Mouse (Mus musculus): ENCODE measurements around the gene Aldh9a1. TPM values are rescaled to one million over a fixed set of nuclear protein-coding genes. Genes with fewer than 3 reads are reported as not detected.
"Not testable (repeated sequence)": the region's sequence is repeated elsewhere in the genome, so short reads cannot be mapped to it uniquely, and the experiment has no call there.

The Aldh9a1 gene
- total RNA-seq (2021): 10 to 100 TPM; 70.5 to 94.4 TPM
- long read RNA-seq, experiment 1, transcript Aldh9a1-201 (11 exons, 2,835 nt): major isoform, 104 of 107 reads
- long read RNA-seq, experiment 1, partial matches to known transcripts: 1 of 107 reads
- long read RNA-seq, experiment 1, other reads (novel, unspliced or antisense): 2 of 107 reads
- long read RNA-seq, experiment 2, transcript Aldh9a1-201 (11 exons, 2,835 nt): major isoform, 291 of 309 reads
- long read RNA-seq, experiment 2, partial matches to known transcripts: 10 of 309 reads
- long read RNA-seq, experiment 2, other reads (novel, unspliced or antisense): 8 of 309 reads

- peak; percentile 88 to 89 for DNase-seq (ENCODE audit: low spot score in 2 of 2)
Observed at GRCm38 (mm10) chr1:167349815-167350596, at the start of gene Aldh9a1. Gene Aldh9a1 (plus strand): TSS chr1:167349991.

- no peak for DNase-seq (ENCODE audit: low spot score in 2 of 2)
Observed at GRCm38 (mm10) chr1:167300122-167300521, 49.7 kb upstream of the Aldh9a1 start.

- no peak for DNase-seq (ENCODE audit: low spot score in 2 of 2)
Observed at GRCm38 (mm10) chr1:167305501-167306137, 44.2 kb upstream of the Aldh9a1 start.

- peak; percentile 59 to 71 for DNase-seq (ENCODE audit: low spot score in 2 of 2)
Observed at GRCm38 (mm10) chr1:167306451-167307240, 43.1 kb upstream of the Aldh9a1 start.

GRCm38 (mm10) chr1:167307674-167308073 is 42.1 kb upstream of the Aldh9a1 start:
- no peak for DNase-seq (ENCODE audit: low spot score in 2 of 2)

GRCm38 (mm10) chr1:167308261-167309054 is 41.3 kb upstream of the Aldh9a1 start, which contains the start of gene Tmco1:
Gene Tmco1 (plus strand): TSS chr1:167308378.
- DNase-seq (ENCODE audit: low spot score in 2 of 2): peak; percentile 96 to 97

- no peak for DNase-seq (ENCODE audit: low spot score in 2 of 2)
Observed at GRCm38 (mm10) chr1:167312367-167312766, 37.4 kb upstream of the Aldh9a1 start.

- no peak for DNase-seq (ENCODE audit: low spot score in 2 of 2)
Observed at GRCm38 (mm10) chr1:167313220-167313619, 36.6 kb upstream of the Aldh9a1 start.

GRCm38 (mm10) chr1:167321691-167322090 is 28.1 kb upstream of the Aldh9a1 start:
- DNase-seq (ENCODE audit: low spot score in 2 of 2): no peak

- DNase-seq (ENCODE audit: low spot score in 2 of 2): no peak
Observed at GRCm38 (mm10) chr1:167328776-167329175, 21.0 kb upstream of the Aldh9a1 start.

- DNase-seq (ENCODE audit: low spot score in 2 of 2): no peak
Observed at GRCm38 (mm10) chr1:167331106-167331505, 18.7 kb upstream of the Aldh9a1 start.

- DNase-seq (ENCODE audit: low spot score in 2 of 2): no peak
Observed at GRCm38 (mm10) chr1:167336398-167336797, 13.4 kb upstream of the Aldh9a1 start.

- peak; percentile 84 to 87 for DNase-seq (ENCODE audit: low spot score in 2 of 2)
Observed at GRCm38 (mm10) chr1:167337463-167338095, 12.2 kb upstream of the Aldh9a1 start.

- DNase-seq (ENCODE audit: low spot score in 2 of 2): no peak
Observed at GRCm38 (mm10) chr1:167339177-167339781, 10.5 kb upstream of the Aldh9a1 start.

GRCm38 (mm10) chr1:167340111-167340787 is 9.5 kb upstream of the Aldh9a1 start:
- no peak for DNase-seq (ENCODE audit: low spot score in 2 of 2)

- DNase-seq (ENCODE audit: low spot score in 2 of 2): no peak
Observed at GRCm38 (mm10) chr1:167340910-167341528, 8.8 kb upstream of the Aldh9a1 start.

- no peak for DNase-seq (ENCODE audit: low spot score in 2 of 2)
Observed at GRCm38 (mm10) chr1:167342831-167343230, 7.0 kb upstream of the Aldh9a1 start.

- not testable (repeated sequence) for DNase-seq (ENCODE audit: low spot score in 2 of 2)
Observed at GRCm38 (mm10) chr1:167345994-167346520, 3.7 kb upstream of the Aldh9a1 start.
